Mouse (Mus musculus): Measurements from ENCODE around the gene Dnah2. TPM values are rescaled to one million over a fixed set of nuclear protein-coding genes. Genes with fewer than 3 reads are reported as not detected.

The Dnah2 gene
- polyA plus RNA-seq (2017; shearing (Covaris generic)), result not detected

GRCm38 (mm10) chr11:69549060-69549656 is at the start of gene Dnah2:
TSS of gene Dnah2 (minus strand) at chr11:69549110.

GRCm38 (mm10) chr11:69580091-69580514 is 31.2 kb upstream of the Dnah2 start, which contains the start of the genes Wrap53 and Trp53:
TSS of gene Wrap53 (minus strand) at chr11:69580255.
TSS of gene Trp53 (plus strand) at chr11:69580359.

GRCm38 (mm10) chr11:69559851-69560765 is 11.2 kb upstream of the Dnah2 start, which contains the start of gene Efnb3:
TSS of gene Efnb3 (minus strand) at chr11:69560205.

GRCm38 (mm10) chr11:69413221-69414181 is 135.4 kb downstream of the Dnah2 start, which contains the start of gene Kdm6b:
TSS of gene Kdm6b (minus strand) at chr11:69413675.

GRCm38 (mm10) chr11:69398059-69398458 is 150.9 kb downstream of the Dnah2 start, which contains the start of gene Tmem88:
TSS of gene Tmem88 (minus strand) at chr11:69398234.

GRCm38 (mm10) chr11:69395235-69395633 is 153.7 kb downstream of the Dnah2 start, which contains the start of the genes Naa38 and Cyb5d1:
TSS of gene Naa38 (plus strand) at chr11:69395487.
TSS of gene Cyb5d1 (minus strand) at chr11:69395631.

Other genes starting within 250 kb of the Dnah2 start
- gene Cntrob, start 225.3 kb downstream of the Dnah2 start, polyA plus RNA-seq (2017; shearing (Covaris generic)), result 9.3 TPM
- 44.3 TPM for gene Trappc1, start 225.1 kb downstream of the Dnah2 start, polyA plus RNA-seq (2017; shearing (Covaris generic))
- gene Kcnab3, start 222.9 kb downstream of the Dnah2 start, polyA plus RNA-seq (2017; shearing (Covaris generic)), result 1.2 TPM
- 2.1 TPM for gene Rnf227, start 208.6 kb downstream of the Dnah2 start, polyA plus RNA-seq (2017; shearing (Covaris generic))
- 74.2 TPM for gene Chd3, start 179.7 kb downstream of the Dnah2 start, polyA plus RNA-seq (2017; shearing (Covaris generic))
- gene Naa38, start 153.6 kb downstream of the Dnah2 start, polyA plus RNA-seq (2017; shearing (Covaris generic)), result 46.8 TPM
- gene Cyb5d1, start 153.5 kb downstream of the Dnah2 start, polyA plus RNA-seq (2017; shearing (Covaris generic)), result 38.9 TPM
- 2.6 TPM for gene Tmem88, start 150.9 kb downstream of the Dnah2 start, polyA plus RNA-seq (2017; shearing (Covaris generic))
- gene Kdm6b, start 135.4 kb downstream of the Dnah2 start, polyA plus RNA-seq (2017; shearing (Covaris generic)), result 49.6 TPM
- gene Efnb3, start 11.1 kb upstream of the Dnah2 start, polyA plus RNA-seq (2017; shearing (Covaris generic)), result not detected
- gene Wrap53, start 31.1 kb upstream of the Dnah2 start, polyA plus RNA-seq (2017; shearing (Covaris generic)), result 11.0 TPM
- gene Trp53, start 31.2 kb upstream of the Dnah2 start, polyA plus RNA-seq (2017; shearing (Covaris generic)), result 180 TPM
- not detected for gene Atp1b2, start 56.8 kb upstream of the Dnah2 start, polyA plus RNA-seq (2017; shearing (Covaris generic))
- gene Shbg, start 68.8 kb upstream of the Dnah2 start, polyA plus RNA-seq (2017; shearing (Covaris generic)), result not detected
- gene Sat2, start 72.9 kb upstream of the Dnah2 start, polyA plus RNA-seq (2017; shearing (Covaris generic)), result not detected
- gene Fxr2, start 83.9 kb upstream of the Dnah2 start, polyA plus RNA-seq (2017; shearing (Covaris generic)), result 70.3 TPM
- not detected for gene Sox15, start 106.2 kb upstream of the Dnah2 start, polyA plus RNA-seq (2017; shearing (Covaris generic))
- gene Mpdu1, start 113.5 kb upstream of the Dnah2 start, polyA plus RNA-seq (2017; shearing (Covaris generic)), result 39.4 TPM
- 4.3 TPM for gene Cd68, start 117.0 kb upstream of the Dnah2 start, polyA plus RNA-seq (2017; shearing (Covaris generic))
- gene Eif4a1, start 123.3 kb upstream of the Dnah2 start, polyA plus RNA-seq (2017; shearing (Covaris generic)), result 908 TPM
- 32.0 TPM for gene Senp3, start 133.0 kb upstream of the Dnah2 start, polyA plus RNA-seq (2017; shearing (Covaris generic))
- not detected for gene Tnfsf13, start 136.7 kb upstream of the Dnah2 start, polyA plus RNA-seq (2017; shearing (Covaris generic))
- not detected for gene Tnfsf12, start 146.7 kb upstream of the Dnah2 start, polyA plus RNA-seq (2017; shearing (Covaris generic))
- gene Tnfsfm13, start 147.0 kb upstream of the Dnah2 start, polyA plus RNA-seq (2017; shearing (Covaris generic)), result not detected
- 60.5 TPM for gene Polr2a, start 209.5 kb upstream of the Dnah2 start, polyA plus RNA-seq (2017; shearing (Covaris generic))
- not detected for gene Slc35g3, start 212.9 kb upstream of the Dnah2 start, polyA plus RNA-seq (2017; shearing (Covaris generic))
- gene Zbtb4, start 216.8 kb upstream of the Dnah2 start, polyA plus RNA-seq (2017; shearing (Covaris generic)), result 7.6 TPM
- 1.4 TPM for gene Chrnb1, start 246.8 kb upstream of the Dnah2 start, polyA plus RNA-seq (2017; shearing (Covaris generic))

Measured in effector memory CD4-positive, alpha-beta T cell, adult 5 months (primary cell).